Mouse (Mus musculus): ENCODE measurements around the gene Rbp7.

GRCm38 (mm10) chr4:149496612-149497011 lies 41.8 kb upstream of the Rbp7 start:
- TF ChIP-seq CTCF (IDR thresholded peaks at IDR 0.05; ENCODE audit: low read depth) (no peak), EP300 (IDR thresholded peaks at IDR 0.05; ENCODE audit: low read depth) (no peak)

Data from heart, postnatal 0 days (tissue).